Mouse (Mus musculus) hindbrain, embryonic 16.5 days (tissue): ENCODE measurements around the gene Mrps14. TPM values are rescaled to one million over a fixed set of nuclear protein-coding genes. Genes with fewer than 3 reads are reported as not detected.

Experiments used
- ATAC-seq: fragments of 200-750 bp; cut with Nextera tagmentation; 2 replicates; pipeline ENCODE4 v1.8.0; 2017; ENCODE audit warnings: moderate TSS enrichment, moderate library complexity
- H3K27ac ChIP-seq: fragments of 300-500 bp; sonication (generic); 2 replicates; pipeline ENCODE4 v1.5.1; 2014; ENCODE audit warnings: low read depth, mild to moderate bottlenecking, control low read depth, low read length, moderate library complexity
- H3K27me3 ChIP-seq: fragments of 300-500 bp; sonication (generic); replicated peaks from 2 replicates; pipeline ENCODE4 v1.6.1; 2014; ENCODE audit warnings: low read length; ENCODE audit not compliant: control insufficient read depth, insufficient read depth
- H3K36me3 ChIP-seq: fragments of 300-500 bp; sonication (generic); 2 replicates; pipeline ENCODE4 v1.6.1; 2014; ENCODE audit warnings: mild to moderate bottlenecking, low read length, moderate library complexity, mixed read lengths; ENCODE audit not compliant: control insufficient read depth, insufficient read depth
- H3K4me1 ChIP-seq: fragments of 300-500 bp; sonication (generic); 2 replicates; pipeline ENCODE4 v1.6.1; 2014; ENCODE audit warnings: low read depth, low read length; ENCODE audit not compliant: control insufficient read depth, insufficient read depth
- H3K4me2 ChIP-seq: fragments of 300-500 bp; sonication (generic); 2 replicates; pipeline ENCODE4 v1.6.1; 2014; ENCODE audit warnings: mild to moderate bottlenecking, low read length, control low read depth, moderate library complexity
- H3K4me3 ChIP-seq: fragments of 300-500 bp; sonication (generic); 2 replicates; pipeline ENCODE4 v1.5.1; 2014; ENCODE audit warnings: mild to moderate bottlenecking, low read length, control low read depth, moderate library complexity
- H3K9ac ChIP-seq: fragments of 300-500 bp; sonication (generic); 2 replicates; pipeline ENCODE4 v1.6.1; 2014; ENCODE audit warnings: low read depth, mild to moderate bottlenecking, control low read depth, low read length, moderate library complexity
- H3K9me3 ChIP-seq: fragments of 300-500 bp; sonication (generic); 2 replicates; pipeline ENCODE4 v1.6.1; 2014; ENCODE audit warnings: mild to moderate bottlenecking, low read length, moderate library complexity; ENCODE audit not compliant: control insufficient read depth
- WGBS: fragments of 180-500 bp; shearing (Covaris S2); extraction: QIAGEN DNeasy Blood & Tissue Kit; methylation state at CpG from one replicate; pipeline ENCODE4 v1.1.7; 2014; 5-methylcytosine and 5-hydroxymethylcytosine counted together
- polyA plus RNA-seq: library from polyadenylated mRNA; unstranded; fragments of >200 nt; fragmentation: Nextera tagmentation; extraction: Ambion mirVana; gene quantifications from 2 replicates; pipeline ENCODE4 v1.2.1, GENCODE M21; 2015

Gene Mrps14
- polyA plus RNA-seq, 1 experiment from 2014 or later: 137 TPM

DNA sequence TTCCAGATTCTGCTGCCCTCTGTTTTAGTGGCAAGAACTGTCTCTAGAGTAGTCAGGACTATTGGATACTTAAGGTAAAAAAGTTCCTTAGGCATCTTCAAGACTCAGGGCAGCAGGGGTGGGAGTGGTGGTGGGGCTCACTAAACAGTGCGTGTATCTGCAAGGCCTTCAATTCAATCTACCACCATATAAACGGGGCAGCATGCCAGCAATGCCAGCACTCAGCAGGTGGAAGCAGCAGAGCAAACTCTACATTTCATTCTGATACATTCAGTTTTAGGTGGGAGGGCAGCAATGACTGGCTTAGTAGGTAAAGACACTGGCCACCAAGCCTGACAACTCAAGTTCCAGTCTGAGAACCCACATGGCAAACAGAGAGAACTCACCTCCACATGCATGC, 45.1 kb downstream of the Mrps14 start:
- Histone ChIP-seq H3K27me3 (no peaks in the 10 kb centered on the region), H3K9ac (no peak overlapping the region), H3K4me2 (no peak overlapping the region), H3K4me1 (no peaks in the 10 kb centered on the region), H3K27ac (no peak overlapping the region), H3K36me3 (no peaks in the 10 kb centered on the region), H3K4me3 (no peak overlapping the region), H3K9me3 (no peaks in the 10 kb centered on the region)
- ATAC-seq: no peak
- WGBS: 86% methylated on average over 2 of the region's 2 CpGs

DNA sequence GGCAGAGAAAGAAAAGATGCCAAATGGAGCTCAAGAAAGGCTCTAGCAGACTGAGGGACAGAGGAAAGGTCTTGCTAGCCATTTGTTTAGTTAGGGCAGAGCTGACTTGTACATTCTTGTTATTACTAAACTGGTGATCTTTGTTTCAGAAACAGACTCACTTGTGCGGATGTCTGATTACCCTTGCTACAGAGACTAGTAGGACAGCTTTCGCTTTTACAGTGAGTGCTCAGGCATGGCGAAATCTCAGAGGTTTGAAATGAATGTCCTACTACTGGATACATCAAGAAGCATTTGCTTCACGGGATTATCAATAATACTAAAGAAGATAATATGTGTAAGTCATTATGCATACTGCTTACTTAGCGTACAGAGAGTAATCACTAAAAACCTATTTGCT, 49.7 kb downstream of the Mrps14 start:
- no peaks in the 10 kb centered on the region for H3K9me3 ChIP-seq
- H3K36me3 ChIP-seq: no peaks in the 10 kb centered on the region
- no peak overlapping the region for H3K4me3 ChIP-seq
- H3K9ac ChIP-seq: no peak overlapping the region
- no peak for ATAC-seq
- no peak overlapping the region for H3K4me2 ChIP-seq
- no peak overlapping the region for H3K27ac ChIP-seq
- WGBS: 84% methylated on average over 5 of the region's 5 CpGs
- no peaks in the 10 kb centered on the region for H3K4me1 ChIP-seq
- H3K27me3 ChIP-seq: no peaks in the 10 kb centered on the region

DNA sequence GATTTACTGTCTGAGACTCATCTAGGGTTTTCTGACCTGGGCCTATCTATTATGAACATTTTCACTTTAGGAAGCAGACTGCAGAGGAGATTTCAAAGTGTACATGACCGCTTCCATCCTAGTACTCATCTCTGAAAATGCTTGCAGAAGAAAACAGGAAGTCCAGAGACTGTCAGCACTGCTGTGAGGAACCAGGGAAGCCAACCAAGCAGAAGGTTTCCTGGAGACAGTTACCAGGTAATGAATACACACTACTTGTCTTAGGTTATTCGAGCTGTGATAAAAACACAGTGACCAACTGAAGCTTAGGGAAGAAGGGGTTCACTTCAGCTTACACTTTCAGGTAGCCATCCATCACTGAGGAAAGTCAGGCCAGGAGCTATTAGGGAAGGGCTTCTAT, 50.9 kb downstream of the Mrps14 start:
- Histone ChIP-seq H3K4me3 (no peak overlapping the region), H3K36me3 (no peaks in the 10 kb centered on the region), H3K9me3 (no peaks in the 10 kb centered on the region), H3K27me3 (no peaks in the 10 kb centered on the region), H3K9ac (no peak overlapping the region), H3K4me1 (no peaks in the 10 kb centered on the region), H3K27ac (no peak overlapping the region), H3K4me2 (no peak overlapping the region)
- 68% methylated on average over 2 of the region's 2 CpGs for WGBS
- ATAC-seq: no peak

DNA sequence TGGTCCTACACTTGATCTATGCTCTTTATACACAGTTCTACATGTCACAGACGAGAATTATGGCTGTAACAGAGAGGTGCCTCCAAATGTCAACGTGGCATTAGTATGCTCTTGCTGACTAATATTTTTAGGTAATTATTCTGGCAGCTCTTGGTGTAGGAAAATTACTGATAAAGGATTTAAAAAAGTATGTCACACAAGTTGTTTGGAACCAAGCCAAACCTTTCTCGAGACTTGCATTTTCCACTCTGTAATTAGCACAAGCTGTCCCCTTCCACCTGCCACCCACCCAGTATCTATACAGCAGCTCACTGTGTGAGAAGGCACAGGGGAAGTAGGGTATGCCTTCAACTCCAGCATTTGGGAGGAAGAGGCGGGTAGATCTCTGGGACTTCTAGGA, 51.8 kb downstream of the Mrps14 start:
- Histone ChIP-seq H3K27me3 (no peaks in the 10 kb centered on the region), H3K27ac (no peak overlapping the region), H3K36me3 (no peaks in the 10 kb centered on the region), H3K4me1 (no peaks in the 10 kb centered on the region), H3K9ac (no peak overlapping the region), H3K4me3 (no peak overlapping the region), H3K9me3 (no peaks in the 10 kb centered on the region), H3K4me2 (no peak overlapping the region)
- 74% methylated on average over 4 of the region's 4 CpGs for whole genome bisulfite sequencing
- ATAC-seq: no peak

DNA sequence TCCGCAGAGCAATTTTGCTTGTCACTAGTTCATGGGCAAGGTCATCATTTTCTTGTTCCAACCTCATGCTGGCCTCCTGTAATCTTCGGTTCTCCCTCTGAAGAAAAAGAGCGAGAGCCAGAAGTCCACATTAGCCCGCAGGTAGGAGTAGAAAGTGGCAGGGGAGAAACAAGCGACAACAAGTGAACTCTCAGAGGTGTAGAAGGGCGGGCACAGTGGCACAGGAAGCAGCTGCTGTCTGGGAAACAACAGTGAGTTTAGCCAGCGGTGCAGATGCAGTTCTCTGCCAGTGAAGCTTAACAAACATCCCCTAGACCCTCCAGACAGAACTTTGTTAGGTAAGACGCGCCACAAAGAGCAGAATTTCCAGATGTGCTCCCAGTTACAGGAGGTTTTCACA, 52.5 kb downstream of the Mrps14 start:
- WGBS: 85% methylated on average over 9 of the region's 9 CpGs
- Histone ChIP-seq H3K4me1 (no peaks in the 10 kb centered on the region), H3K4me2 (no peak overlapping the region), H3K9ac (no peak overlapping the region), H3K27me3 (no peaks in the 10 kb centered on the region), H3K36me3 (no peaks in the 10 kb centered on the region), H3K27ac (no peak overlapping the region), H3K9me3 (no peaks in the 10 kb centered on the region), H3K4me3 (no peak overlapping the region)
- ATAC-seq: no peak

DNA sequence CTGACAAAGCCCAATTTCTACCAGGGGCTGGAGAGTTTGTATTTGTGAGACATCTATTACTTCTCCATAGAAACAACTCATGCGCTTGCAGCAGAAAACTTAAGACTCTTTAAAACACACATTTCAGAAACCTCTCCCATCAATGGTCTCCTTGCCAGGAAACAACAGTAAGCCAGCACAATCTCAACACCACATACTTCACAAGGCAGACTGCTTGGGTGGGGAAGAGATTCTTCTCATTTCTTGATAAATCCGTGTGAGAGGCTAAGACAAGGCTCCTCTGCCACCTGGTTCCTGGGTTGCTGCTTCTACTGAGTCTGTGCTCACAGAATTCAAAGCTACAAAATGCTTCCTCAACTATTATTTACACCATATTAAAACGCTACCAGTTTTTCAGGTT, 54.8 kb downstream of the Mrps14 start:
- WGBS: 80% methylated on average over 3 of the region's 3 CpGs

DNA sequence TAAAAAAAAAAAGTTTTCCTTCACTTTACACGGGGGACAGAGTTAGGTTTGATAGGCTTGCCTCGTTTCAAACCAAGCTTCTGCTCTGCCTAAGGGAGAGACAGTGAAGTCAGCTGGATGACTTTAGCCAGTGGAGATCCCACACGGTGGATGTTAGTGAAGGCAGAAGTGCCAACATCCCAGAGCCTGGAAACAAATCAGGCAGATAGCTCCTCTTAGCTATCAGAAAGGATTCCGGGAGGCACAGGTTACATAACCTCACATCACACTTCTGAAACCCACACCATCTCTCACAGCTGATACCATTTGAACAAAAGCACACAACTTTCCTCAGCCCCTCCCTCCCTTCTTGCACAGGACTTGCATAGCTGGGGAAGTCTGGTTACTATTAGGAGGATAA, 55.8 kb downstream of the Mrps14 start:
- Histone ChIP-seq H3K4me2 (no peak overlapping the region), H3K36me3 (peaks cover 2% of the 10 kb centered on the region; the same call in 1 of the 2 replicates), H3K9ac (no peak overlapping the region), H3K27ac (no peak overlapping the region), H3K9me3 (no peaks in the 10 kb centered on the region), H3K4me1 (no peaks in the 10 kb centered on the region), H3K27me3 (no peaks in the 10 kb centered on the region), H3K4me3 (no peak overlapping the region)
- 74% methylated on average over 4 of the region's 4 CpGs for WGBS
- no peak for ATAC-seq

More for the DNA sequence above, 54.8 kb downstream of the Mrps14 start:
- no peaks in the 10 kb centered on the region for H3K27me3 ChIP-seq
- H3K36me3 ChIP-seq: no peaks in the 10 kb centered on the region
- no peak overlapping the region for H3K4me2 ChIP-seq
- H3K9me3 ChIP-seq: no peaks in the 10 kb centered on the region
- H3K27ac ChIP-seq: no peak overlapping the region
- no peaks in the 10 kb centered on the region for H3K4me1 ChIP-seq
- H3K9ac ChIP-seq: no peak overlapping the region
- H3K4me3 ChIP-seq: no peak overlapping the region
- ATAC-seq: no peak

DNA sequence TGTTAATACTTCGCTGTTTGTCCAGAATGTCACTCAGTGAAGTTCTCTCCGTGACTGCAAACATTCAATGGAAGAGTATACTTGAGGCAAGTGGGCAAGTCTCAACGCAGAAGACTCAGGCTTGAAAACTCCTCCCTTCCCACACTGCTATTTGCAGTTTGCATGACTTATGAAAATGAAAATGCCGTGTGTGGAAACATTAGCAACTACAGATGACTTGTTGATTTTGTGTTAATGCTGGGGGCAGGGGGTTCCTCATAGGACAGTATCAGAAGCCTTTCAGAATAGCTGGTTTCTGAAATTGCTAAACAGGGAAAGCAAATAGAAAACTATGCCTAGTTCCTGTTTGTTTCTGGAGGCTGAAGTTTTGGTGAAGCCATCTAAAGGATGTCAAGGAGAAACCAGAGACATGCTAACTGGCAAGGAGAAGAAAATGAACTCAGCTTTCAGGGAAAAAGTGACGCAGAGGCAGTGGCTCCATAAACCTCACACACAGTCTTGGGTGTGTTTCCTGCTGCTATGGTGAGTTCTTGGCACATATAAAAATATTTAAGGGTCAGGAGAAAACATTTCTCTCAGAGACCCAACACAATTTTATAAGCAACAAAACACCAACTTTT, 56.5 kb downstream of the Mrps14 start:
- H3K4me3 ChIP-seq: no peak overlapping the region
- no peak for ATAC-seq
- no peaks in the 10 kb centered on the region for H3K4me1 ChIP-seq
- no peak overlapping the region for H3K9ac ChIP-seq
- no peaks in the 10 kb centered on the region for H3K9me3 ChIP-seq
- H3K27me3 ChIP-seq: no peaks in the 10 kb centered on the region
- no peak overlapping the region for H3K4me2 ChIP-seq
- no peak overlapping the region for H3K27ac ChIP-seq
- H3K36me3 ChIP-seq: peaks cover 2% of the 10 kb centered on the region; the same call in 1 of the 2 replicates
- WGBS: 87% methylated on average over 5 of the region's 5 CpGs
